Mouse (Mus musculus) neural tube, embryonic 15.5 days (tissue): ENCODE data around the gene Gm4952. TPM values are rescaled to one million over a fixed set of nuclear protein-coding genes. Genes with fewer than 3 reads are reported as not detected.
"Not testable (repeated sequence)": the region's sequence is repeated elsewhere in the genome, so short reads cannot be mapped to it uniquely, and the experiment has no call there.

Experiments used
- ATAC-seq: fragments of 200-750 bp; cut with Nextera tagmentation; 2 replicates; pipeline ENCODE4 v1.8.0; 2017; ENCODE audit warnings: mild to moderate bottlenecking, moderate TSS enrichment, moderate library complexity; ENCODE audit not compliant: low FRiP score
- H3K27ac ChIP-seq: fragments of 300-500 bp; sonication (generic); replicated peaks from 2 replicates; pipeline ENCODE4 v1.5.1; 2015; ENCODE audit warnings: mild to moderate bottlenecking, inconsistent platforms
- H3K27me3 ChIP-seq: fragments of 300-500 bp; sonication (generic); replicated peaks from 2 replicates; pipeline ENCODE4 v1.6.1; 2015; ENCODE audit warnings: inconsistent platforms
- H3K36me3 ChIP-seq: fragments of 300-500 bp; sonication (generic); 2 replicates; pipeline ENCODE4 v1.6.1; 2015; ENCODE audit warnings: inconsistent platforms
- H3K4me1 ChIP-seq: fragments of 300-500 bp; sonication (generic); 2 replicates; pipeline ENCODE4 v1.6.1; 2015; ENCODE audit warnings: inconsistent platforms
- H3K4me2 ChIP-seq: fragments of 300-500 bp; sonication (generic); 2 replicates; pipeline ENCODE4 v1.6.1; 2015; ENCODE audit warnings: inconsistent platforms, mild to moderate bottlenecking, moderate library complexity
- H3K4me3 ChIP-seq: fragments of 300-500 bp; sonication (generic); replicated peaks from 2 replicates; pipeline ENCODE4 v1.5.1; 2015; ENCODE audit warnings: mild to moderate bottlenecking, inconsistent platforms
- H3K9ac ChIP-seq: fragments of 300-500 bp; sonication (generic); replicated peaks from 2 replicates; pipeline ENCODE4 v1.6.1; 2015; ENCODE audit warnings: mild to moderate bottlenecking, inconsistent platforms
- H3K9me3 ChIP-seq: fragments of 300-500 bp; sonication (generic); replicated peaks from 2 replicates; pipeline ENCODE4 v1.6.1; 2016; ENCODE audit warnings: inconsistent platforms
- WGBS: fragments of 180-500 bp; shearing (Covaris S2); methylation state at CpG from one replicate; pipeline ENCODE4 v1.1.7; 2015; ENCODE audit warnings: mixed read lengths; 5-methylcytosine and 5-hydroxymethylcytosine counted together
- polyA plus RNA-seq: library from polyadenylated mRNA; unstranded; fragments of >200 nt; fragmentation: Nextera tagmentation; extraction: Ambion mirVana; gene quantifications from 2 replicates; pipeline ENCODE4 v1.2.1, GENCODE M21; 2015

The Gm4952 gene
- polyA plus RNA-seq, 1 experiment from 2014 or later: 0.13 TPM

DNA sequence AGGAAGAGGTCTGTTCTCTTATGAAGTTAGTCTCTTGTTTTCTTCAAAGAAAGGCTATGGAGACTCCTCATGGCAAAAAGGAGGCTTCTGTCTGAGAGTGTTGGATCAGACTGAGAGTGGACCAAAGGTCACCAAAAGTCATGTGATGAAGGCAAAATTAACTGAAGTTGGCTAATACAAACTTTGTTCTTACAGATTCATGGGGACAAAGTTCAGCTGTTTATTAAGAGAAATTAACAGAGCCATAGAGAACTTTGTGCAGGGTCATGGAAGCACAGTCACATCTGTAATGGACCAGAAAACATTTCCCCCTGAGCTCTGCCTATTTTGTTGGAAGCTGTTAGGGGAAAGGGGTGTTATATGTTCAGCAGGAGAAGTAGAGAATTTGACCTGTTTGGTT lies 8.6 kb downstream of the Gm4952 start:
- no peak overlapping the region for H3K4me2 ChIP-seq
- H3K4me1 ChIP-seq: no peaks in the 10 kb centered on the region
- H3K36me3 ChIP-seq: no peaks in the 10 kb centered on the region
- no peaks in the 10 kb centered on the region for H3K9me3 ChIP-seq
- no peak overlapping the region for H3K27ac ChIP-seq
- no peak for ATAC-seq
- H3K27me3 ChIP-seq: no peaks in the 10 kb centered on the region
- no peak overlapping the region for H3K9ac ChIP-seq
- no peak overlapping the region for H3K4me3 ChIP-seq

DNA sequence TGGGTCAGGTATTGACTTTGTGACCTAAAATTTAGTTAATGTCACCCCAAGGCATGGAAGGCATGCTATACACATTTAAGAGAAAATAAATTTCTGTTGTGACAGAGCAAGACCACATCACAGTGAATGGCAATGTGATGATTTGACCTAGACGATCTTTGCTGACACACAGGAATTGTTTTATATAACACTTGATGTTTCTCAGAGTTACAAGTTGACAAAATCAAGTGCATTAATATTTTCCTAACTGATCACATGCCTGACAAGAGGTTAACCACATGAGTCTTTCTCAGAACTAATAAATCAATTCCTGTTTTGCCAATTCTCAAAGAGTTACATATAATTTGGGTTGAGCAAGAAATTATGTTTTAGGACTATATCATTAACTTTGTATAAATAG lies 13.9 kb downstream of the Gm4952 start:
- ATAC-seq: no peak
- 80% methylated on average over 1 of the region's 1 CpGs for WGBS

DNA sequence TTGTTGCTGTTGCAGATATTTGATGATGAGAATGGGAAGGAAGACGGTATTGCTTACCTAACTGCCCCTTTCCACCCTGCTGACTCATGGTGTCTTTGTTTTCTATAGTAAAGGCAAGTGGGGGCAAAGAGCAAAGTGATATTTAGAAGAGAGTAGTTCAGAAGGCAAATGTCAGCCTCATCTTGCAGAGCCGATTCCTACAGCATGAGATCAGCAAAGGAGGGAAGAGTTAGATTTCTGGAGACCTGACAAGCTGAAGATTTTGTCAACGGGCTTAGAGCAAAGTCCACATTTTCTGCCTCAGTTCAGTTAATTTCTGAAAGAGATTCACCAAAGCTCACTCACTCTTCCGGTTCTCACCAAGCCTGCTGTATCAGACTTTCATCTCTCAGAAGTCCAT lies 33.4 kb downstream of the Gm4952 start, which contains the start of gene Glyat:
Glyat (plus strand) TSS at position 133 of the 400 bp plus-strand sequence.
- Histone ChIP-seq H3K4me1 (no peaks in the 10 kb centered on the region), H3K9ac (no peak within 1 kb of the TSS), H3K27ac (no peak within 1 kb of the TSS), H3K27me3 (no peaks in the 10 kb centered on the region), H3K36me3 (no peaks in the 10 kb centered on the region), H3K4me3 (no peak within 1 kb of the TSS), H3K4me2 (no peak within 1 kb of the TSS), H3K9me3 (no peaks in the 10 kb centered on the region)
- ATAC-seq: no peak
- 84% methylated on average over 4 of the region's 4 CpGs for WGBS

More for the DNA sequence above, 13.9 kb downstream of the Gm4952 start:
- no peaks in the 10 kb centered on the region for H3K4me1 ChIP-seq
- H3K9me3 ChIP-seq: no peaks in the 10 kb centered on the region
- no peaks in the 10 kb centered on the region for H3K36me3 ChIP-seq
- no peak overlapping the region for H3K4me2 ChIP-seq
- H3K4me3 ChIP-seq: no peak overlapping the region
- H3K9ac ChIP-seq: no peak overlapping the region
- no peaks in the 10 kb centered on the region for H3K27me3 ChIP-seq
- no peak overlapping the region for H3K27ac ChIP-seq

DNA sequence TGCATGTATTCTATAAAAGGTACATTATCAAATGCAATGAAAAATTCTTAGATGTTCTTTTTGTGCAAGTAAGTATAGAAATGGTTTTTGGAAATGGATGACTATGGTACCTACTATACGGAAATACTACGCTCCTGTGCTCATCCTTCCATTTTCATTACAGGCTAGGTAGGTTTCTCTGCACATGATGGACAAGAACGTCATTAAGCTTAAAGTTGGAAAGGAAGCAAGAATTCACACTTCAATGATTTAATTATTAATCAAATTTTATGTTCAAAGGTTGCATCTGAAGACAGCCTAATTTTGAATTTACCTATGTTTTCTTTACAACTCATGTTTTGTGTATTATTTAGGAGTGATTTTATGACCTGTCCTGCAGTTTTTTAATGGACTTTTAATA lies 34.5 kb downstream of the Gm4952 start:
- no peak overlapping the region for H3K4me3 ChIP-seq
- H3K27ac ChIP-seq: no peak overlapping the region
- 86% methylated on average over 3 of the region's 3 CpGs for WGBS
- H3K4me2 ChIP-seq: no peak overlapping the region
- H3K36me3 ChIP-seq: no peaks in the 10 kb centered on the region
- no peak overlapping the region for H3K9ac ChIP-seq
- no peaks in the 10 kb centered on the region for H3K4me1 ChIP-seq
- no peaks in the 10 kb centered on the region for H3K27me3 ChIP-seq
- no peaks in the 10 kb centered on the region for H3K9me3 ChIP-seq
- ATAC-seq: no peak

- 95% methylated on average over 4 of the region's 4 CpGs for WGBS
- no peak for ATAC-seq
These were observed 35.2 kb downstream of the Gm4952 start for GRCm38 (mm10) chr19:12634963-12635362.

GRCm38 (mm10) chr19:12636863-12637262 lies 37.1 kb downstream of the Gm4952 start:
- H3K4me1 ChIP-seq: no peaks in the 10 kb centered on the region
- no peaks in the 10 kb centered on the region for H3K27me3 ChIP-seq
- ATAC-seq: no peak
- no peak overlapping the region for H3K4me3 ChIP-seq
- H3K9ac ChIP-seq: no peak overlapping the region
- 82% methylated on average over 3 of the region's 3 CpGs for WGBS
- H3K4me2 ChIP-seq: no peak overlapping the region
- no peak overlapping the region for H3K27ac ChIP-seq
- no peaks in the 10 kb centered on the region for H3K36me3 ChIP-seq
- no peaks in the 10 kb centered on the region for H3K9me3 ChIP-seq

More at GRCm38 (mm10) chr19:12634963-12635362, 35.2 kb downstream of the Gm4952 start:
- no peak overlapping the region for H3K4me3 ChIP-seq
- no peak overlapping the region for H3K9ac ChIP-seq
- no peaks in the 10 kb centered on the region for H3K4me1 ChIP-seq
- no peaks in the 10 kb centered on the region for H3K9me3 ChIP-seq
- H3K36me3 ChIP-seq: no peaks in the 10 kb centered on the region
- no peak overlapping the region for H3K4me2 ChIP-seq
- H3K27me3 ChIP-seq: no peaks in the 10 kb centered on the region
- no peak overlapping the region for H3K27ac ChIP-seq

- H3K4me1 ChIP-seq: no peaks in the 10 kb centered on the region
- H3K9ac ChIP-seq: no peak overlapping the region
- no peaks in the 10 kb centered on the region for H3K36me3 ChIP-seq
- no peak overlapping the region for H3K4me2 ChIP-seq
- H3K27ac ChIP-seq: no peak overlapping the region
- ATAC-seq: no peak
- 80% methylated on average over 1 of the region's 1 CpGs for WGBS
- no peaks in the 10 kb centered on the region for H3K27me3 ChIP-seq
- H3K4me3 ChIP-seq: no peak overlapping the region
- H3K9me3 ChIP-seq: no peaks in the 10 kb centered on the region
These were observed 38.3 kb downstream of the Gm4952 start for GRCm38 (mm10) chr19:12638049-12638448.

DNA sequence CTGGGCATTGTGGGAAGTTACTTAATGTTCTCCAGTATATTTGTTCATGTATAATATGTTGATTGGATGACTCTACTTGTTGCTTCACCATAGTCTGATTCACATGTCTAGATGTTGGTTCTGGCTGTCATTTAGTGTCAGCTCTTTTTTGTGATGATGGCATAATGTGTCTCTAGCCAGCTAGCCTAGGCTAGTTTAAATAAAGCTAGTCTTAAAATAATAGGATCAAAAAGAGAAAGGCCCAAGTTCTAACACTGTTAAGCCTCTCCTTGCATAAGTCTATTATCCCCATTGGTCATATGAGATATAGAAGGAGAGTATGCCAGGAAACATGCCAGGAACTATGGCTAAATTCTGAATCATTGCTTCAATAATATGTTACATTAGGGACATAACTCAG lies 49.7 kb downstream of the Gm4952 start:
- no peaks in the 10 kb centered on the region for H3K27me3 ChIP-seq
- no peaks in the 10 kb centered on the region for H3K9me3 ChIP-seq
- no peak overlapping the region for H3K27ac ChIP-seq
- ATAC-seq: no peak
- H3K4me3 ChIP-seq: no peak overlapping the region
- no peak overlapping the region for H3K4me2 ChIP-seq
- H3K4me1 ChIP-seq: no peaks in the 10 kb centered on the region
- no peak overlapping the region for H3K9ac ChIP-seq
- no peaks in the 10 kb centered on the region for H3K36me3 ChIP-seq

GRCm38 (mm10) chr19:12666156-12666555 lies 66.4 kb downstream of the Gm4952 start:
- Histone ChIP-seq H3K4me2 (no peak overlapping the region), H3K27ac (no peak overlapping the region), H3K4me3 (no peak overlapping the region), H3K9me3 (0 out of 2 replicates have a peak, but pooled peaks cover 5% of the 10 kb centered on the region), H3K4me1 (no peaks in the 10 kb centered on the region), H3K27me3 (no peaks in the 10 kb centered on the region), H3K9ac (no peak overlapping the region), H3K36me3 (no peaks in the 10 kb centered on the region)
- 80% methylated on average over 1 of the region's 1 CpGs for WGBS
- no peak for ATAC-seq

- not testable (repeated sequence) for H3K9ac ChIP-seq, H3K4me2 ChIP-seq, H3K27ac ChIP-seq, ATAC-seq, H3K4me3 ChIP-seq, H3K9me3 ChIP-seq, H3K27me3 ChIP-seq, H3K4me1 ChIP-seq, H3K36me3 ChIP-seq
- WGBS: 94% methylated on average over 3 of the region's 3 CpGs
These were observed 68.8 kb downstream of the Gm4952 start for GRCm38 (mm10) chr19:12668601-12669000.

DNA sequence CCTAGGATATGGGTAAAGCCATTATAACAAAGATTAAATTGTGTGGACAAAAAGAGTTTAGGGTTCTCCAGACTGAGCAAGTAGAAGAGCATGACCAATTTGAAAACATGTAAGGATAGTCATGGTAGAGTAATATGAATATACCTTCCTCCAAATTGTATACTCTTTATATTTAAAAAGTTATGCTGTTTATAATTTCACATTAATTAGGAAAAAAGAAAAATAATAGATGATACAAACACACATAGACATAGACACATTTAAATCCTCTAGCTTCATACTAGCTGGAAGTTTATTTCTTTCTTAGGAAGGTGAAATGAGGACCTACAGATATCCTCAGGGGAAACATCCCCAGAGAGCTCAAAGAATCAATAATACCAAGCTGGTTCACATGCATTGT lies 70.4 kb downstream of the Gm4952 start, which contains the start of gene Olfr1442:
Olfr1442 (plus strand) TSS at position 301 of the 400 bp plus-strand sequence.
- H3K4me3 ChIP-seq: no peak within 1 kb of the TSS
- H3K36me3 ChIP-seq: no peaks in the 10 kb centered on the region
- ATAC-seq: no peak
- no peaks in the 10 kb centered on the region for H3K9me3 ChIP-seq
- no peaks in the 10 kb centered on the region for H3K27me3 ChIP-seq
- no peaks in the 10 kb centered on the region for H3K4me1 ChIP-seq
- no peak within 1 kb of the TSS for H3K27ac ChIP-seq
- H3K4me2 ChIP-seq: no peak within 1 kb of the TSS
- H3K9ac ChIP-seq: no peak within 1 kb of the TSS

DNA sequence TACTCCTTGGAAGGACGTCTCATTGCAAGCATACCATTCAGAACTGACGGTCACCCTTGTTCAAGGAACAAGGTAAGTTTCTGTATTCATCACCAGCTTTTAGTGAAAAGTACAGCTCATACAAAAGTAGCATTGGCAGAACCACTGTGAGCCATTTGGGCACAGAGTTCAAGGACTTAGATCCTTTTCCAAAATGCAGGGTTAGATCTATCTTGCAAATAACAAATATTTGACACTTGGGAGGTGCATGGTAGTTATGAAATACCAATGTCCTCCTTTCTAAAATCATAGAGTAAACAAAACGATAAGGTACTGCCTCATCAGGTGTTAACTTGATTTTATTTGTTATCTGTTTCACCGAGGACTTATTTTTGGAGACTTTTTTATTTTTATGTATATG lies 71.3 kb downstream of the Gm4952 start:
- no peaks in the 10 kb centered on the region for H3K4me1 ChIP-seq
- 88% methylated on average over 4 of the region's 4 CpGs for WGBS
- no peak for ATAC-seq
- H3K4me2 ChIP-seq: no peak overlapping the region
- no peaks in the 10 kb centered on the region for H3K36me3 ChIP-seq
- H3K9ac ChIP-seq: no peak overlapping the region
- H3K4me3 ChIP-seq: no peak overlapping the region
- no peak overlapping the region for H3K27ac ChIP-seq
- H3K9me3 ChIP-seq: no peaks in the 10 kb centered on the region
- H3K27me3 ChIP-seq: no peaks in the 10 kb centered on the region

GRCm38 (mm10) chr19:12677812-12678211 lies 78.0 kb downstream of the Gm4952 start, which contains the start of gene Olfr1443:
Olfr1443 (plus strand) TSS chr19:12678112.
- H3K9ac ChIP-seq: no peak within 1 kb of the TSS
- 82% methylated on average over 3 of the region's 3 CpGs for WGBS
- no peak within 1 kb of the TSS for H3K27ac ChIP-seq
- no peak within 1 kb of the TSS for H3K4me3 ChIP-seq
- H3K9me3 ChIP-seq: no peaks in the 10 kb centered on the region
- no peak within 1 kb of the TSS for H3K4me2 ChIP-seq
- no peaks in the 10 kb centered on the region for H3K4me1 ChIP-seq
- ATAC-seq: no peak
- H3K27me3 ChIP-seq: no peaks in the 10 kb centered on the region
- no peaks in the 10 kb centered on the region for H3K36me3 ChIP-seq
